Mouse (Mus musculus): ENCODE results near the gene Vamp2.
"Not testable (repeated sequence)": the region's sequence is repeated elsewhere in the genome, so short reads cannot be mapped to it uniquely, and the experiment has no call there.

Vamp2 gene

GRCm38 (mm10) chr11:69081613-69082012, 6.7 kb upstream of the Vamp2 start:
- no peak for DNase-seq

DNA sequence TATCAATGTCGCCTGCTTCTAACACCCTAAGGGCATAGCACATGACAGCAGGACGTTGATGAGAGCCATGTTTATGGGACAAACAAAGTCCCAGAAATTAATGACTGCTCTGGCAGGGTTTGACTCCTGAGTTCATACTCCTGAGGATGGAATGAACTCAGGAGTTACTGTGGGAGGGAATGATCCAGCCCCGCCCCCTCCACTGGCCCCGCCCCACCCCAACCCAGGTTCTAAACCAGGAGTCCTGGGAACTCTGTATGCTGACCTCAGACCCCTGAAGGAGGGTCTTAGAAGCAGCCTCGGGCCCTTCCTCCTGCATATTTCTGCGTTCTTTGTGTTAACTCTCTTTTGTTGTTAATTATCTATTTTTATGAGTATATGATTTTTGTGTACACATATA, 2.7 kb upstream of the Vamp2 start:
- DNase-seq: no peak

DNA sequence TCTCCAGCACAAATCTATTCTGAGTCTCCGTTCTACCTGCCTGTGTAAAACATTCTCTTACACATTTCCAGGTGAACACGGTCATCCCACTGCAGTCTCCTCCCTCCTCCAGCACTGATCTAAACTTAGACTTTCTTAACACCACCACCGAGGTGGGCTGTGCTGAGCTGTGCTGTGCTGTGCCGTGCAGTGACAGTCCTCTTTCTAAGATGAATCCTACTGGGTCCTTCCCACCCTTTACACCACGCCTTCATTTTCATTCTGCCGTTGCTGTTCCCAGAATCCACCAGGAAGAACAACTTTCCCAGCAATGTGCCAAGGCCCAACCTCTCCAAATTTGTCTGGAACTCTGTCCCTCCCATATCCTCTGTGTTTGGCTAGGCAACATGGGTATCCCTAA, 1.9 kb upstream of the Vamp2 start:
- DNase-seq: no peak

- DNase-seq: no peak
Measured at GRCm38 (mm10) chr11:69087082-69087481, 1.2 kb upstream of the Vamp2 start.

- DNase-seq: no peak
Measured at GRCm38 (mm10) chr11:69087597-69087996, 693 bp upstream of the Vamp2 start.

GRCm38 (mm10) chr11:69088856-69089615, 746 bp downstream of the Vamp2 start:
- DNase-seq: no peak

GRCm38 (mm10) chr11:69089616-69090290, 1.5 kb downstream of the Vamp2 start:
- DNase-seq: no peak

DNA sequence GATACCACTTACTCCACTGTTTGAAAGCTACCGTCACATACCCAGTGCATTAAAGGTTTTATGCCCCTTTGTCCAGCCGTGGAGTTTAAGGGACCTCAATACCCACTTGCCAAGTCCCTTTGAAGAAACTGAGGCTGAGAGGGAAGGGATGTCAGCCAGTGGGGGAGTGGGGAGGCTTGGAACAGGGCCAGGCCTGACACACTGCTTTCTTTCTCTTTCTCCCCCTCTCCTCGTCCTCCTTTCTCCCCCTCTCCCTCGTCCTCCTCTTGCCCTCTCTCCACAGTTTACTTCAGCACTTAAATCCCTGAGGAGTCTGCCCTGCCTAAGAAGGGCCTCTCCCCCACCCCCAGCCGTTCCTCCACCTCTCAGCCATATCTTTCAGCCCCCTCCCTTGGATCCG, 2.1 kb downstream of the Vamp2 start:
- DNase-seq: no peak

- DNase-seq: no peak
Measured at GRCm38 (mm10) chr11:69091566-69092385, 3.5 kb downstream of the Vamp2 start.

GRCm38 (mm10) chr11:69092386-69092751, 4.1 kb downstream of the Vamp2 start:
- peak; percentile 90 for DNase-seq

GRCm38 (mm10) chr11:69092871-69093270, 4.6 kb downstream of the Vamp2 start:
- DNase-seq: no peak

DNA sequence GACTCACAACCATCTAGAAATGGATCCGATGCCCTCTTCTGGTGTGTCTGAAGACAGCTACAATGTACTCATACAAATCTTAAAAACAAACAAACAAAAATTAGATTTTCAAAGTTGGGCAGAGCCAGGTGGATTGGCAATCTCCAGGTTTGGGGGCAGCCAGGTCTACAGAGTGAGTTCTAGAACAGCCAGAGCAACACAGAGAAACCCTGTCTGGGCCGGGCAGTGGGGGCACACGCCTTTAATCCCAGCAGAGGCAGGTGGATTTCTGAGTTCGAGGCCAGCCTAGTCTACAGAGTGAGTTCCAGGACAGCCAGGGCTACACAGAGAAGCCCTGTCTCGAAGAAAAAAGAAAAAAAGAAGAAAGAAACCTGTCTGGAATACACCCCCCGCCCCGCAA, 5.6 kb downstream of the Vamp2 start:
- not testable (repeated sequence) for DNase-seq

- DNase-seq: peak; percentile 99
Measured at GRCm38 (mm10) chr11:69094697-69095429, 6.6 kb downstream of the Vamp2 start, which contains the start of gene Per1. Per1 (plus strand) TSS chr11:69095217.

DNA sequence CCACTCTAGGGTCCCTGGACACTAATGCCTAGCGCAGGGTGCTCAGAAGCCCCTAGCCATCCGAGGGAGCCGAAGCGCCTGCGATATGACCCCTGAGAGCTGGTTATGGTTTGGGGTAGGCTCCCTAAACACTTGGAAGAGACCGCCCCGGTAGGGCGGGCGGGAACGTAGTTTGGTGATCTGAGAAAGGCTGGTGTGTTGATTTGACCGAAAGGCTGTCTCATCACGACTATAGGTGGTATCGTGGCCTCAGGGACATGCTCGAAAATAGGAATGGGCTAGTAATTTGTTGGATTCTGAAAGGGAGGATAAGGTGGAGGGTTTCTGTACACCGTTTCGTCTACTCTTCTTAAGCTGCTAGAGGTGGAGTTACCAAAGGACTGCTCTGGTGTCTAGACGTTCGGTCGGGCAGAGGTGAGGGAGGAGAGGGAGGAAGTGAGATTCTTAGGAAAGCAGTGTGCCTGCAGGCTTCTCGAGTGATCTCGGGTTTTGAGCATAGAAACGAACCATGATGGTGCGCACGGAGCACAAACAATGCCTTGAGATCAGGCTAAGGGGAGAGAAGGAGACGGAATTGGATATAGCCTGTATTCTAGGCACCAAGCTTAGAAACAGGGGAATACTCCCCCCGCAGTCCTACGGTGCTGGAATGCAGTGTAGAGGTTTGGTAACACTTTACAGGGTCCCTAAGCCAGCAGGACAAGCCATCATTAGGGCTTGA, 7.4 kb downstream of the Vamp2 start:
- DNase-seq: peak; percentile 49

DNA sequence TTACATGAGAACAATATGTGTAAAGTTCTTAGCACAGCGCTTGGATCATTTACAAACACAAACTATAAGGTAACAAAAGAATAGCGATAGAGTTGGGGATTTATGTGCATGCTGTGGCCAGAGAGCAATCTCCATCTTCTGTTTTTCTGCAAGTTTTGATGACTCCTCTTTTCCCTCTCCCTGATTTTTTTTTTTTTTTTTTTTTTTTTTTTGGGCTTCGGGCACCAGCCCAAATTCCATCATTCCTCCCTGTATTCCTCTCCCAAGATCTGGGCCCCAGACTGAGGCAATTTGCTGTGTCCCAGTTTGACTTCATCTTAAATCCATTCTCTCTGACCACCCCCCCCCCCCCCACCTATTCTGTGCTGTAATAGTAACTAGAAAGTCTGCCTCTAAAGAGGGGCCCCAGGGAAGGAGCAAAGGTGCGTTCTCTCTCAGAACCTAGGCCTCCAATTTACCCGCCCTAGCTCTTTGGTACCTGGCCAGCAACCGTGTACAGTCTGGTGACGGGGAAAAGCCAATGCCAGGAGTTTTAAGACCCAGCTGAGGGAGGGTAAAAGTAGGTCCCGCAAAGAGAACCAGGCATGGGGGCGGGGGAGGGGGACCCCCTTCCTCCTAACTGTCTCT, 8.2 kb downstream of the Vamp2 start:
- no peak for DNase-seq

DNA sequence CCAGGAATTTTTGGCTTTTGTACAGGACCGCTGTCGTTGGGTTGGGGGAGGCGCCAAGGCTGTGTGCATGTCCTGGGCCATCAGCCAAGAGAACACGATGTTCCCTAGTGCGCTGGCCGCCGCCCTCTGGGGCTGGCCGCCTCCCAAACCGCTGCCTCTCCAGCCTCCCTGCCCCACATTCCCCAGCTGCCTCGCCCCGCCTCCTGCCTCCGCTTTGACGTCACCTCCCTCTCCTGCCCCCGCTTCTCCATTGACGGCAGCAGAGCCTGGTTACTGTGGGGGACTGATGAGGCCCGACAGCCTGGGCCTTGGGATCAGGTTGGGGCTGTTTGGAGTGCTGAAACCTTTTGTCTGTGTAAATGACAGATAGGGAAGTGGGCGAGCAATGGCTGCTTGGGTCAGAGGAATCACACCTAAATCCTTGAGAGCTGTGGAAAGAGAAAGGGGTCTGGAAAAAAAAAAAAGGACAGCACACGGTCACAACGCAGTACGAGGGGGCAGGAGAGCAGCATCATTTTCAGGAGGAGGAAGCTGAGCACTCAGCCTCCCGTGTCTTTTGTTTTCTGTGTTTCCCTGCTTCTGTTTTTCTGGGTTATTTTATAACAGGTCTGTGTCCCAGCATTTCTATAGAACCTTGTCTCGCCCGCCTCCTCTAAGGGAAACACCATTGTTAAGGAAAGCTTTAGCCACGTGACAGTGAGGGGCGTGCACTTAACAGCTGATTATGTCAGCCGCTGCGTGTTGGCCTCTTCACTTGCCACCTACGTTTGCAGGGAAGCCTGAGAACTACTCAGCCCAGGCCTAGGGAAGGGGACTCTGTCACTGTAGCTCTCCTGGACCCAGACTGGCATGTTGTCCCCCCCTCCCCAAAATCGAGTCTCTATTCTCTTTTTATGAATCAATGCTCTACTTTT, 9.0 kb downstream of the Vamp2 start:
- DNase-seq: peak; percentile 93

DNA sequence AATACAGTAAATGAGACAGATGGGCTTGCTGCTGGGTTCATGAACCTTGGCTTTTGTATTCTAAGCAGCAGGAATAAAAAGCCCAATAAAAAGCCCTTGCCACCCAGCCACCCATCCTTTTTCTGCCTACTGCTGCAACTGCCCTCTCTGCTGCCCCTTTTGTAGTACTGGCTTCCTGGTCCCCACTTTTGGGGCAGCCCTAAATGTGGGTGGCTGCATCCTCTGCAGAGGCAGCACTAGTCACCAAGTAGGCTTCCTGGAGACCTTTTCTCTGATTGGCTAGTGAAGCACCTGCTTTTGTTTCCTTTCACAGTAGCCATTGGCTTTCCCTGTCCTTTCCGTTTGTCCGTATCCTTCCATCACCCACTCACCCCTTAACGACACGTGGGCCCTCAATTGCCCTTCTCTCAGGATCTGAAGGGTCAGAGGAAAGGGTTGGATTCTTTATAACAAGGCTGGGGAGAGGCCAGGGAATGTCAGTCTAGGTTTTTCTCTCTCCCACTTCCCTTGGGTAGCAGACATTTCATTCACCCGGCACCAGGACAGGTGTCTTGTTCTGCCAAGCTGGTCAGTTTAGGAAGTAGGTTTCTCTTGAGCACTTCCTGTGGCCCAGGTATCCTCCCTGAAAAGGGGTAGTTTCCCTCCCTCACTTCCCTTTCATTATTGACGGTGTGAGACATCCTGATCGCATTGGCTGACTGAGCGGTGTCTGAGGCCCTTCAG, 9.9 kb downstream of the Vamp2 start:
- DNase-seq: peak; percentile 53

DNA sequence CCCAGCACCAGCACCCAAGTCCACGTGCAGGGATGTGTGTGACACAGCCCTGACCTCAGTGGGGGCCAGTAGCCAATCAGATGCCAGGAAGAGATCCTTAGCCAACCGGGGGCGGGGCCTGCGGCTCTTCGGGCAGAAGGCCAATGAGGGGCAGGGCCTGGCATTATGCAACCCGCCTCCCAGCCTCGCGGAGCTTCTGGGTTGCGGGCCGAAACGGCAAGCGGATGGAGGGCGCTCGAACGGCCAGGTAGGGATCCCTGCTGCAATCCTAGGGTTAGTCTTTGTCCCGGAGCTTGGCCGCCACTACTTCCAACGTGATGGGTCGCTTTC, 10.4 kb downstream of the Vamp2 start:
- peak; percentile 90 for DNase-seq

GRCm38 (mm10) chr11:69099177-69099914, 11.1 kb downstream of the Vamp2 start:
- DNase-seq: no peak

Data from thymus, postnatal 14 days (tissue).